Mouse (Mus musculus): ENCODE data around the gene Erich4. TPM values are rescaled to one million over a fixed set of nuclear protein-coding genes. Genes with fewer than 3 reads are reported as not detected.

The Erich4 gene
- under 1 TPM in 1 of 2 experiments, not detected in 1; 0.64 TPM for total RNA-seq (2021)

DNA sequence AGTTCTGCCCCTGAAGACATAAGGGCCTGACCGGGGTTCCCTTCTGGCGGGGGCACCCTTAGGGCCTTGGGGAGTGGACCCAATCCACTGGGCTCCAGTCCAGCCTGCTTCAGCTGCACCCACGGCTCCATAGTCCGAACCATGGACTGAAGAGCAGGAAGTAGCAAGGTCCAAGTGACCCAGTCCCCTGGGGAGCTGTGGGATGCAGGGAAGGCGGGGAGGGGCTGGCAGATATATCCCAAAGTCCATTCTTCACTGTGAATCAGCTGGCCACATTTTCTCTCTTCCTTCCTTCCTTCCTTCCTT lies at the start of gene Erich4:
Gene Erich4, minus strand, starts transcription at position 187 of the 306 bp plus-strand sequence.
- DNase-seq (ENCODE audit: extremely low spot score in 1 of 2, low spot score in 2 of 2) = peak in 1 of 2 experiments; percentile 51
- intact Hi-C loops (cut with DNase I) = no loop called here

DNA sequence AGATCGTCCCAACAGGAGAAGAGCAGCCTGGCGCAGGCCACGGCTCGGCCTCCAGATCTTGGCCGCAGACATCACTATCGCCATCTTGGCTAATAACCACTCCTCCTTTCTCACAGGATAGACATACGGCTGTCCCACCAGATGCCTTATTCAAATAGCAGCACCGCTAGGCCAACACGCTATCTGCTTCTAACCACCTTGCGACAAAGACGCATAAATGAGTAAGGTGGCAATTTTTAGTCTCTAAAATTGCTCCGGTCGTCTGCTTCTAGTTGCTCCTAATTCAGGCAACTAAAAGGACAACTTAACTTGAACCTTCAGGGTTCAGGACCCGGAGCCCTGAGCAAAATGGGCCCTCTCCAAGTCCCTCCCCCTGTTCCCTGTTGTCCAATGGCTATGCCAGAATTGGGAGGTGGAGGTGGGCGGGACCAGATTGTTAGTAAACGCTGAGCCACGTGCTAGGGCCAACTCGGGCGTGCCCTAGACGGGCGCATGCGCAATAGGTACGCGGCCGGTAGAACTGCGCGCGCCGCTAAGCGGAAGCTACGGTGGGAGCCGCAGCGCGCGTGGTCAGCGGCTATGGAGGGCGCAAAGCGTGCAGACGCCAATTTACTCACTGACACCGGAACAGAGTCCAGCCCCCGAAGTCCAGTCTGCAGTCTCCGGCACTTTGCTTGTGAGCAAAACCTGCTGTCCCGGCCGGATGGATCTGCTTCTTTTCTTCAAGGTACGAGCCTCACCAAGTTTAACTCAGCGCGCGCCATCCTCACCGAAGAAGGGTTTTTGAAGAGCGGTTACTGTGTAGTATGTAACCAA lies 43.2 kb upstream of the Erich4 start, which contains the start of the genes Bckdha and Exosc5:
Gene Bckdha, minus strand, starts transcription at position 325 of the 816 bp plus-strand sequence.
Gene Exosc5, plus strand, starts transcription at position 508 of the 816 bp plus-strand sequence.
- intact Hi-C loops (cut with DNase I) = no loop called here
- peak; percentile 100 for DNase-seq (ENCODE audit: extremely low spot score in 1 of 2, low spot score in 2 of 2)

DNA sequence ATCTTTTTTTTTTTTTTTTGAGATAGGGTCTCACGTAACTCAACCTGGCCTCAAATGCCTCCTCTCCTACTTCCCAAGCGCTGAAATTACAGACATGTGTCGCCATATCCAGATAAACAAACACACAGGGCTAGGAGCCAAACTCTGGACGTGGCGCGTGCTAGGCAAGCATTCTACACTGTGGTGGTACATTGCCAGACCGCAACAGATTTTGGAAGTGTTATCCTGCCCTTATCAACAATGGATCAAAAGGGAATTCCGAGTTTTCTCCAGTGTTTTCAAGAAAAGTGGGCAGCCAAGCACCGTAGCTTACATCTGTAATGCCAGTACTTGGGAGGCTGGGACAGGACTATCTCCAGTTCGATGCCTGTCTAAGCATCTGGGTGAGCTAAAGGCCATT lies 42.1 kb upstream of the Erich4 start:
- DNase-seq (ENCODE audit: extremely low spot score in 1 of 2, low spot score in 2 of 2) = no peak
- intact Hi-C loops (cut with DNase I) = no loop called here

- intact Hi-C loops (cut with DNase I) = no loop called here
- no peak for DNase-seq (ENCODE audit: extremely low spot score in 1 of 2, low spot score in 2 of 2)
Measured at GRCm38 (mm10) chr7:25655601-25656428, 40.1 kb upstream of the Erich4 start.

- no peak for DNase-seq (ENCODE audit: extremely low spot score in 1 of 2, low spot score in 2 of 2)
- intact Hi-C loops (cut with DNase I) = no loop called here
Measured at GRCm38 (mm10) chr7:25652244-25652759, 36.6 kb upstream of the Erich4 start.

DNA sequence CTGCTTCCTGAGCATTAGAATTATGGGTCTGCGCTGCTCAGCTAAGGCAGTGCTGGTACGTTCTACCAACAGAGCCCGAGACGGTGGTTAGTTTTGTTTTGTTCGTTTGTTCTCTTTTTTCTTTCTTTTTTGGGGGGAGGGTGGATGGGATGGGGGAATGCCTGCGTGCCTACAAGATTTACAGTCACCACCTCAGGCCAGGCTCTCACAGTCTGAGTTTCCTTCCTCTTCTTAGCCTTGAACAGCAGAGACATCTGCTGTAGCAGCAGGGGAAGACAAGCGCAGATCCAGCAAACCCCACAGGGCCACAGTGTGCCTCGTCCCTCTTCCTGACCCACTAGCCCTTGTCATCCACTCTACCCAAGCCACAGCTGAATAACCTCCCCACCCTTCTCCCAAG lies 35.6 kb upstream of the Erich4 start:
- intact Hi-C loops (cut with DNase I) = no loop called here
- no peak for DNase-seq (ENCODE audit: extremely low spot score in 1 of 2, low spot score in 2 of 2)

DNA sequence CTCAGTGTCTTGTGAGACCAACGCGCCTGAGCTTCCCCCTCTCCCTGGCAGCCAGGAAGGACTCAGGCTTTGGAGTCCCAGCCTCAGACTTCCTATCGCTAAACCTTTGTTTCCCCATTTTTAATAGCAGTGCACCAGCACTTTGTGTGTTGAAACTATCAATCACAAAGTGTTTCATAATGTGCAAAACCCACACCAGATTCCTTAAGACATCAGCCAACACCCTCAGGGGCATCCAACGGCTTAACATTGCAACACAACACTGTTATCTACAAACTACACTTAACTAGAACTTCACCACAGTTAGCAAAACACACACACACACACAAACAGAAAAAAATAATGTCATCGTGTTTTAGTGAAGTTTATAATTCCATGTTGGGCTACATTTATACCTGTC lies 34.1 kb upstream of the Erich4 start:
- intact Hi-C loops (cut with DNase I) = no loop called here
- DNase-seq (ENCODE audit: extremely low spot score in 1 of 2, low spot score in 2 of 2) = no peak

- intact Hi-C loops (cut with DNase I) = no loop called here
- DNase-seq (ENCODE audit: extremely low spot score in 1 of 2, low spot score in 2 of 2) = no peak
Measured at GRCm38 (mm10) chr7:25647574-25648123, 32.0 kb upstream of the Erich4 start.

DNA sequence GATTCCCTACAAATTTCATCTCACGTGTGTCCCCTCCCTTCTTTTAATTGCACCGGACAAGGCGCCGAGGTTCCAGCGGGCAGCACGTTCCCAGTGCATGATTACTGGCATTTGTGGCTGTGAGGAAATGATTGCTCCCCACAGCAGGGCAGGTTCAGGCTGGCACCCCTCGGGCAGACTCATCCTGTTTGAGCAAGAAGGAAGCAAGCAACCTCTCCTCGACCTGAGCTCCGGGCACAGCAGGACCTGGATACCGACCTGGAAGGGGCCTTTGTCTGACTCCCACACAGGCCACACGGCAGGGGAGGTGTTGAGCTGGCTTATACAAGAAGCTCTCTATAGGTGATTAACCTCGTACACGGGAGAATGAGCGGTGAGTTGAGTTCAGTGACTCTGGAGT lies 29.4 kb upstream of the Erich4 start:
- intact Hi-C loops (cut with DNase I) = no loop called here

DNA sequence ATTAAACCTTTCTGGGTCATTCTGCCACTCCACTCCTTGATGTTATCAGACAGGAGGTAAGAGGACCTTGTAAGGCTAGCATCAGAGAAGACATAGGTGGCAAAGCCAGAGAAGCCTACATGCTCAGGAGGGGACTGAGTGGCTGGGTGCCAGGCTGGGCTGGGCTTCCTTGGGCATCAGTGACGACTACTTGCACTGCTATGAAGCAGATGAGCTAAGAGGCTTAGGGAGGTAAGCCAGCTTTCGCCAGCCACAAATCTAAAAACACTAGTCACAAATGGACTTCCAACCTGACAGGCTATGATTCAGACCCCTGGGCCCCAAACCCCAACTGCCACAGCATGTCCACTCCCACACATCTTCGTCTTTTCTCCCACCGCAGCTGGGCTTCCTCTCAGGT lies 28.9 kb upstream of the Erich4 start:
- DNase-seq (ENCODE audit: extremely low spot score in 1 of 2, low spot score in 2 of 2) = no peak
- intact Hi-C loops (cut with DNase I) = no loop called here

More for the DNA sequence above, 29.4 kb upstream of the Erich4 start:
- no peak for DNase-seq (ENCODE audit: extremely low spot score in 1 of 2, low spot score in 2 of 2)

- intact Hi-C loops (cut with DNase I) = no loop called here
- DNase-seq (ENCODE audit: extremely low spot score in 1 of 2, low spot score in 2 of 2) = no peak
Measured at GRCm38 (mm10) chr7:25644136-25644535, 28.4 kb upstream of the Erich4 start.

DNA sequence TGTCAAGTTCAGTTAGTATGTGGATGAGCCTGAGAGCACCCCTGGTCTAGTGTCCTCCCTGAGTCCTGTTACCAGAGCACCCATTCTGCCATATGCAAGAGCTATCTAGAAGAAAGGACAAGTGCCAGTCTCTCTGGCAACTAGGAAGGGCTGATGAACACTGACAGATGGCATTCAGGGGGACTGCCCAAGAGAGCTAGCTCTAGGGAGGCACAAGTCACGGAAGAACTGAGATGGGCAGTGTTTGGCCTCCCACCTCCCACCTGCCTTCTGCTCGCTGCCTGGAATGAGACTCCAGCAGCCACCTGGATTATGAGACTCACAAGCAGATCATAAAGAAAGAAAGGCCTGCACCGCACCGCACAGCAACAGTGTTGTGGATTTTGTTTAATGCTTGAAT lies 24.1 kb upstream of the Erich4 start:
- intact Hi-C loops (cut with DNase I) = no loop called here
- no peak for DNase-seq (ENCODE audit: extremely low spot score in 1 of 2, low spot score in 2 of 2)

GRCm38 (mm10) chr7:25637099-25637498 lies 21.4 kb upstream of the Erich4 start:
- intact Hi-C loops (cut with DNase I) = no loop called here
- no peak for DNase-seq (ENCODE audit: extremely low spot score in 1 of 2, low spot score in 2 of 2)

GRCm38 (mm10) chr7:25636373-25636772 lies 20.7 kb upstream of the Erich4 start:
- intact Hi-C loops (cut with DNase I) = no loop called here
- no peak for DNase-seq (ENCODE audit: extremely low spot score in 1 of 2, low spot score in 2 of 2)

- intact Hi-C loops (cut with DNase I) = no loop called here
Measured at GRCm38 (mm10) chr7:25632679-25633078, 17.0 kb upstream of the Erich4 start.

GRCm38 (mm10) chr7:25628323-25628620 lies 12.6 kb upstream of the Erich4 start:
- intact Hi-C loops (cut with DNase I) = no loop called here
- DNase-seq (ENCODE audit: extremely low spot score in 1 of 2, low spot score in 2 of 2) = peak in 1 of 2 experiments; percentile 32

More at GRCm38 (mm10) chr7:25632679-25633078, 17.0 kb upstream of the Erich4 start:
- no peak for DNase-seq (ENCODE audit: extremely low spot score in 1 of 2, low spot score in 2 of 2)

- intact Hi-C loops (cut with DNase I) = no loop called here
- DNase-seq (ENCODE audit: extremely low spot score in 1 of 2, low spot score in 2 of 2) = peak in 1 of 2 experiments; percentile 79
Measured at GRCm38 (mm10) chr7:25627431-25628322, 12.0 kb upstream of the Erich4 start.
